Mouse (Mus musculus): Measurements from ENCODE around the gene Abcc2.

- TF ChIP-seq FLI1 (IDR thresholded peaks at IDR 0.05; ENCODE audit: low read length) (no peak), GATA1 (IDR thresholded peaks at IDR 0.05; ENCODE audit: borderline replicate concordance, low read length) (no peak)
These were observed 75.4 kb downstream of the Abcc2 start for GRCm38 (mm10) chr19:43857347-43857746.

All from megakaryocyte, embryonic 14.5 days (primary cell).